Mouse (Mus musculus) lung, postnatal 36 days (tissue): ENCODE measurements at regions not wholly inside any gene's neighbourhood (a gene's known extent, or its start where the extent isn't known, plus 50 kb on each side); places are given as distances from the start of the nearest gene placed in this dataset.
A peak's percentile ranks its signal among the peaks of the same experiment; 100 is the strongest.

Experiments used
- DNase-seq: peaks from one replicate; pipeline ENCODE4 v3.0.0; 2022; ENCODE audit warnings: mixed read lengths

- DNase-seq, result peak; percentile 71
These were observed 158.2 kb downstream of the Gm10295 start for GRCm38 (mm10) chr7:71193131-71193530.

GRCm38 (mm10) chr7:71190161-71190711 is 161.0 kb downstream of the Gm10295 start:
- no peak for DNase-seq

DNA sequence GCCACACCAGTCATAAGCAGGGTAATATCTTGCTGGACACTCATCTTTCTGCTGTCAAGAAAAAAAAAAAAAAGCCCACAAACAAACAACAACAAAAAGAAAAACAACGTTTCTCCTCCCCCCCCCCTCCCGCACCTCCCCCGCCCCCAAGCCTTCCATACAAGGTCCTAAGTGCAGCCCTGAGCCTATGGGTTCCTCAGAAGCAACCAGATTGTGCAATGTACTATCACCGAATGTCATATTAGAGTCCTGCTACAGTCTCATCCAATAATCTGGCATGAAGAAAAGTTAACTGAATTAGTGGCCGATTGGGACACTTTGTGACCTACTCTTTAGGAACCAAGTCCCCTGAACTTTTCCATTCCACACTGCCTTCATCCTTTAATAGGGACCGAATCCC is 161.5 kb downstream of the Gm10295 start:
- no peak for DNase-seq

GRCm38 (mm10) chr7:71188119-71188518 is 163.2 kb downstream of the Gm10295 start:
- no peak for DNase-seq

DNA sequence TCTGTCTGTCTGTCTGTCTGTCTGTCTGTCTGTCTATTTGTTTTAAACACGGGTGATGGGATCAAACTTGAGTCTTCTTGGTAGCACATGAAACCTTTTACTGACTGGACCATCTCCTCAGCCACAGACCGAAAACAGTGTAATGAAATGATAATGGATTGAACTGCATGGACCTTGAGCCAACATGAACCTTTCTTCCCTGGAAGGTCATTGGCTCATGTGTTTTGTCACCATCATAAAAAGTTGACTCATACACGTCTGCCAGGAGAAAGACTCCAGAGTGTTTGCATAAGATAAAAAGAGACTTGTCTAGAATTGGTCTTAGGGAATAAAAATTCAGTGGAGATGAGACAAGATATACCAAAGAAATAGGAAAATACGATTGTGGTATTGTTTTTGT is 176.4 kb downstream of the Gm10295 start:
- DNase-seq, result no peak

- no peak for DNase-seq
These were observed 212.2 kb downstream of the Gm10295 start for GRCm38 (mm10) chr7:71139068-71139467.

DNA sequence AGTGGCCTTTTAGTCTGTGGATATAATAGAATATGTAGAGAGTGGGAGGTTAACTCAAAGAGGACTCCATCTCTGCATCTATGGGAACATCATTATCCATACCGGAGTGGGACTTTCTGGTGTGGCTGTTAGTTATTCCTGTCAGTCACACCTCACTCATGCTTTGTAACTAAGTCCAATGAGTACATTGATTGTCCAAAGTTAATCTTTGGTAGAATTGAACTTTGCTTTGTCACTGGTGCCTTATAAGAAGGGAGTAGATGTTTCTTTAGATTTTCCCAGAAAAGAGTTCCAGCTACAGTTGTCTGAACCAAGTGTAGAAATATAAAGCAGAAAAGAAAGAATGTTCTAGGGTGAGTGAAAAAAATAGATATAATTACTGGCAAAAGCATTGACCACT is 221.3 kb downstream of the Gm10295 start:
- no peak for DNase-seq

DNA sequence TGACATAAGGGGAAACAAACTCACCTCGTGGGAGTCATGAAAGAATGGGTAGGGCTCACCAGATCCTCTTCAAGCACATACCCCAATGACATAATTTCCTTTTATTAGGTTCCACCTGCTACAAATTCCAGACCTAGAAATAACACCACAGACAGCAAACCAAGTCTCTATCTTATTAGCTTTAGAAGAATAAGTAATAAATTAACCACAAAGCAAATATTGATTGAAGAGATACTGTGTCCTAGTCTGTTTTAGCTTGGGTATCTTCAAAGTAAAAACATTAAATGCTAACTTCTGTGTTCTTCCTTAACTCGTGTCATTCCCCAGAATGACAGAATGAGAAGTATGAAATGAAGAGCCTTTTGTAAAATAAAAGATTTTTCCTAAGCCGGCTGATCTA is 222.4 kb downstream of the Gm10295 start:
- no peak for DNase-seq

GRCm38 (mm10) chr7:71121453-71121852 is 229.8 kb downstream of the Gm10295 start:
- no peak for DNase-seq

DNA sequence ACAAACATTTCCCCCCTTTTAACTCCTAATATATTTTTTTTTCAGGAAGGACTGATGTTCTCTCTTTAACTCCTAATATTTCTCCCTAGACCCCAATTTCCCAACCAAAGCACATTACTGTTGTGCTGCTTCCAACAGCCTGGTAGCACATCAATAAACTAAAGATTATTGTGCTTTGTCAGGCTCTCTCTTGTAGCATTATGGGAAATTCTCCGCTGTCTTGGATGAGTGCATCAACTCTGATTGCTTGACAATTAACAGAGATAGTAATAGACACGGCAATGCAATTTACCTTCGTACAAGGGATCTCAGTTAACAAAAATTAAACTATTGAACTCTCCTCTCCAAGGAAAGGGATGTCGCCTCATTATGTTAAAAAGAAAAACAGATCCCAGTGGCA is 230.3 kb downstream of the Gm10295 start:
- no peak for DNase-seq

- DNase-seq, result no peak
These were observed 231.3 kb downstream of the Gm10295 start for GRCm38 (mm10) chr7:71119987-71120386.

DNA sequence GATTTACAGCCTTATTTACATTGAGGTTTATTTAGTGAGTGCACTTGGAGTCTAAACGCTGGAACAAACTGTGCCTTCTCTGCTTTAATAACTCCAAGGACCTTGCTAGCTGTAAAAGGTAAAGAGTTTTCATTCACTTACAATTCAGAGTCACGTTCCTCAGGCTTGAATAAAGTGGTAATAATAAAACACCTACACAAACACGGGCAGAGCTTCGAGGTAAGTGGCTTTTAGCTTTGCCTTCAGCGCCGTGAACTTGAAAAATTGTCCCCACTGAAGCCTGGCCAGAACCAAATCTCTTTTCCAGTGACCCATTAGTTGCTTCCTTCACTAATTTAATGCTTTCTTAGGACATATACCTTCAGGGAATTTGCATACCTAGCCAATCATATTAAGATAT is 244.2 kb downstream of the Gm10295 start:
- DNase-seq, result no peak

DNA sequence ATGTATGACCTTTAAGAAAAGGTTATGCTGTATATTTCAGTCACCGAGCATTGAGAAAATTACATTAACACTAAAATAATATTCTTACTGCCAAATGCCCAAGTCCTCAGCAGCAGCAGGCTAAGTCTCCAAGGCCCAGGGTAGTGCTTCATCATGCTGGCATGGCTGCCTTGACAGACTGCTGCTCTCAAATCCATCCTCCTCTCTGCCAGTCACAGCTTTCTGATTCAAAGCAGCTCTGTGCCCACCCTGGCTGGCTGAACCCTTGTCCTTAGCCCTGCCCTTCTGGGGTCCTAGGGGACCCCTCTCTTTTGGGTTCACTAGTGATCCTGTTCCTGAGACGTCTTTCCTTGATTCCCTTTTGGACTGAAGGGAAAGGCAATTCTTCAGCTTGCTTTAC is 251.0 kb downstream of the Gm10295 start:
- no peak for DNase-seq

DNA sequence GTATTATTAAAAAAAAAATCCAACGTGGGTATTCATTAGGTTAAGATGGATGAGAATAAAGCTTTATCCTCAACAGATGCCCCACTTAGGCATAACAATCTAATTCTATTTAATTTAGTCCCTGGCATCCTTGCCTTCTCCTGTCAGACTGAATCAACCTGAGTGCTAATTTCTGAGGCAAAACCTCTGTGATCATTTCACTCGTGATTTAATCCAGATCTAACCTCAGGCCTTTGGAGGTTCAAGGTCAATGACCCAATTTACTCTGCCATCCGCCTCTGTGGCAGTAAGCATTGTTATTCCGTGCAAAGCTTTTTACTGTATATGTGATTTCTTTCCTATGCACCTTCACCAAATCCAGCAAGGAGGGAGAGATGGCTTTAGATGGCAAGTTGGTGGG is 253.0 kb downstream of the Gm10295 start:
- no peak for DNase-seq

GRCm38 (mm10) chr7:71093301-71093939 is 257.9 kb downstream of the Gm10295 start:
- peak; percentile 32 for DNase-seq

DNA sequence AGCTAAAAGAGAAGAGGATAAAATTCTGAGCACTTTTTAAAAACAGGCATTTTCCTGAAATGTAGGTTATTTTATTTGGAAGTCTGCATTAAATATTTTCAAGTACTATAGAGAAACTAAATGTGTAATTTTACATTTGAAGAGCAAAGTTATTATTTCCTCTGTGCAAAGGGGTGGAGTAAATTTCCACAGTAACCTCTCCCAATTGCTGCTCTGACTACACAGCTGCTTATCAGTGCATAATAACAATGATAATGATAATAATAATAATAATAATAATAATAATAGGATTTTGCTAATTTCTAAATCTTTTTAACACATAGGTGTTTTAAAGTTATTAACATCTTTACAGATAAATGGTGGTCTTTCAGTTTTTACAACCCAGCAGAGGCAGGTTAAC is 258.5 kb downstream of the Gm10295 start:
- DNase-seq, result no peak

DNA sequence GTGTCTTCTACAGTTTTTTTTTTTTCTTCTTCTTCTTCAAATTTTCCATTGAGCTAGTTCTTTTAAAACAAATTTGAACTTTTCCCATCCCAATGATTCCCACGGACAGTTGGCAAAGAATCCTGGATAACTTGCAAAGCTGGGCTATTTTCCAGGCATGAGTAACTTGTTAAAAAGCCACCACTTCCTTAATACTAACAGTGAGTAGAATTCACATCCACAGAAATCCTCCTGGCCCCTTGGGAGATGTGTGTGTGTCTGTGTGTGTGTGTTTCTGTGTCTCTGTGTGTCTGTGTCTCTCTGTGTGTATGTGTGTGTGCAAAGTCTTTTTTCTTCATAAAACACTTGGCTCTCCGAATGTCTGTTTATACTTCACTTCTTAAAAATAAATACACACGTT is 259.0 kb downstream of the Gm10295 start:
- DNase-seq, result peak; percentile 76

DNA sequence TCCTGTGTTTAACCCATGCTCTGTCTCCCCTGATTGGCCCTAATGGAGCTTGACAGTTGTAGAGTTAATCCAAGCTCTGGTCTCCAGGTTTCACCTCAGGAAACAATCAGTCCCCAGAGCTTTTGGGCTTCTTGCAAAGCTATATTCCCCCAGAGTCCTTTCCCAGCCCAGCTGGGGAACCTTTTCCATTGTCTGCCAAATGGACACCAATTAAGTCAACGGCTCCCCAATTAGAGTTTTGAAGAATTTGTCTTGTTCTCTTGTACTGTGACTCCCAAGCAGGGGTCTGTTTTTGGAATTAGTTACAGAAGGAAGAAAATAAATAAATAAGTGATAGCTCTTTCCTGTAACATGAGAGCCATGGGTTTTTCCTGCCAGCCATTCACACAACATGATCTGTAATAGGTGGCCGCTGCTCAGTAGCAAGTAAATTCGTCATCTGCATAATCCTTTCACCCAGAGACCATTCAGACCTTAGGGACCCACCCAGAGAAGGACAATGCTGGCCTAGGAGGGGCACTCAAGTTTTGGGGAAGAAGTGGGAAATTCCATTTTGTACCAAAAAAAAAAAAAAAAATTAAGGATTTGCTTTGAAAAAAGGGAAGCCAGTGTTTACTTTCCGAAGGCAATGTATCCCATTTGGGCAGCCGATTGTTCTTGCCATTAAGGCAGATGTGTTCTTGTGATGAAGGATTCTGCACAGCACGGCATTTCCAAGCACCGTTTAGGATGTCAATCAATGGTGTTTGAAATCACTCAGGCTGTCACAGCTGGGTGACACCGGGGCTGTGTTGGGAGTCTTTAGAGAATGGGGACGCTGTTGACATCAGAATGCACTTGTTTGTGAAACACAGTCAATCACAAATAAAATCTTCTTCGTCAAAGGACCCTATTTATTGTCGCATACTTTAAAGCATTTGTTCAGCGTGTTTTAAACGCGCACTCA is 286.6 kb downstream of the Gm10295 start:
- DNase-seq, result no peak

- DNase-seq, result no peak
These were observed 300.5 kb downstream of the Gm10295 start for GRCm38 (mm10) chr7:71050825-71051224.

- no peak for DNase-seq
These were observed 304.1 kb downstream of the Gm10295 start for GRCm38 (mm10) chr7:71047201-71047600.

DNA sequence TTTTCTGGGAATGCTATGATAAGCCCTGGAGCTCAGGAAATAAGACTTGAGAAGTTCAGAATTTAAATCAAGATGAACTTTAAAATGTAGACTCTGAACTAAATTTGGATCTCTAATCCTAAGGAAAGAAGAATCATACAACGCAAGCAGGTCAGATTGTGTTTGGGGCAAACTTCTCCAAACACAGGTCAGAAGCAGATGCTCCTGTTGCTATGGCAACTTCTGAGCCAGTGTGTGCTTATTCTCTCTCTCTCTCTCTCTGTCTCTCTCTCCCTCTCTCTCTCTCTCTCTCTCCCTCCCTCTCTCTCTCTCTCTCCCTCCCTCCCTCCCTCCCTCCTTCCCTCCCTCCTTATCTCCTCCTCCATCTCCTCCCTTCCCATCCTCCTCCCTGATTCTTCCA is 304.7 kb downstream of the Gm10295 start:
- DNase-seq, result no peak

- DNase-seq, result no peak
These were observed 307.5 kb downstream of the Gm10295 start for GRCm38 (mm10) chr7:71043789-71044188.

DNA sequence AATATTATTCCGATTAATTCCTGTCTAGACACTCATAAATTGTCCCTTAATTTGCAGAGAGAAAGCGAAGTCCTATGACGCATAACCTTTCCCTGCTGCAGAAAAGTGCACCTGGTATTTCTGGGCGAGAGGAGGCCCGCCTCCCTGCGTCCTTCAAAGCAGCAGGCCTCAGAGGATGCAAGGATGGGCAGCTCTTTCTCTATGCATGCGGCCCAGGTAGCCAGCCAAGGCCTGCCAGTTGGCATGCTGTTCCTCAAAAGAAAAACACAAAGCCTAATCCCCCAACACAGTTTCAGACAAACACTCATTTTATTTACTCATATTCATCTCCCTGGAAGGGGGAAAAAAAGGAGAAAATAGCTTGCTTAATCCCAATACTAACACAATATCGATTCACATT is 308.2 kb downstream of the Gm10295 start:
- no peak for DNase-seq

GRCm38 (mm10) chr7:71041388-71041787 is 309.9 kb downstream of the Gm10295 start:
- no peak for DNase-seq
